In the genomic region with DNA sequence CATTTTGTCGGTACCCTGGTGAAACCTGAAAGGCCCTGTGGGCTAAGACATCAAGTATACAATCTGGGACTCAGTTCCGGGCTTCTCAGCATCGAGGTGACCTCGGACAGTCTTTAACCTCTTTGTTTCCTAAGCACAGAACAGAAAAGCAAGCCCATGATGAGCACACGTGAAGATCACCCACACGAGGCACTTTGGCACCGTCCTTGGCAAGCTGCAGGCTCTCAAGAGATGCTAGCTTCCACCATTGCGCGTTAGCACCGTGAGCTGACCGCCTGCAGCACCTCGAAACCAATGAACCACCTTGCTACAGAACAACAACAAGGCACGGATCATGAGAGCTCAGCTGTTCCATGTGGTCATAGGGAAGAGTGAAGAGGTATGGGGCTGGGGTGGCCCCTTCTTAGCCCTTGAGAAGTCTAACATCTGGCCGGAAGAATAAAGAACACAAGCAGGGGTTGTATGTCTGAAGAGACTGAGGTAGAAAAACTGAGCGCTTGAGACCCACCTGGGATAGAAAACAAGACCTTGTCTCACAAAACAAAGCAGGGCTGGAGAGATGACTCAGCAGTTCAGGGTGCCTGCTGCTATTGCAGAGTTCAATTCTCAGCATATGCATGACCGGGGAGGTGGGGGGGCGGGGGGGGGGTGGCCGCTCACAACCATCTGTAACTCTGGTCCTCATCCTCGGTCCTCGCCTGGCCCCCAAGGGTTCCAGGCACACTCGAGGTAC, we compare ENCODE assay signal across 14 mouse cellular contexts. TPM values are rescaled to one million over a fixed set of nuclear protein-coding genes. Genes with fewer than 3 reads are reported as not detected.
DNase-seq lines count a peak whose midpoint lies in the region; ATAC-seq and TF ChIP-seq lines count a peak whose summit lies in the region.
"Had no signal": no experiment of that assay in that cellular context is flagged by ENCODE, and none has a peak within 500 bp of the region (broad histone marks: within the 10 kb centered on the region; RNA-seq: fewer than 3 reads in every experiment).

No protein-coding gene starts in this region.

- H3K9ac ChIP-seq in liver, adult 2 months (ENCODE audit: low read depth, low read length), result no peak overlapping the region
- no peak overlapping the region for H3K9ac ChIP-seq in liver, embryonic 16.5 days (ENCODE audit: low read depth, low read length)
- H3K9ac ChIP-seq in midbrain, embryonic 11.5 days (ENCODE audit: low read length), result no peak overlapping the region
- H3K9ac ChIP-seq: forebrain, embryonic 13.5 days; midbrain, embryonic 12.5 days had no signal

- no peaks in the 10 kb centered on the region for H3K36me3 ChIP-seq in liver, adult 2 months (ENCODE audit: control insufficient read depth, insufficient read depth, low read length)
- H3K36me3 ChIP-seq in G1E (replicated peaks), result peaks cover 17% of the 10 kb centered on the region
- H3K36me3 ChIP-seq in liver, embryonic 16.5 days (ENCODE audit: control insufficient read depth, insufficient read depth), result peaks cover 5% of the 10 kb centered on the region; the same call in 1 of the 2 replicates
- no peaks in the 10 kb centered on the region for H3K36me3 ChIP-seq in midbrain, embryonic 11.5 days (ENCODE audit: control insufficient read depth, insufficient read depth, low read length)
- H3K36me3 ChIP-seq: midbrain, embryonic 12.5 days had no signal

- peaks cover 28% of the 10 kb centered on the region for H3K79me2 ChIP-seq in liver, adult 2 months (ENCODE audit: control insufficient read depth, insufficient read depth, low read length)

- 52% methylated on average over 21 of the region's 21 CpGs for WGBS in liver, adult 2 months
- WGBS in liver, embryonic 16.5 days (ENCODE audit: insufficient replicate concordance), result 68% methylated on average over 21 of the region's 21 CpGs
- WGBS in midbrain, embryonic 11.5 days, result 84% methylated on average over 21 of the region's 21 CpGs

- ATAC-seq in G1E (ENCODE audit: extremely low read depth, insufficient number of reproducible peaks, low FRiP score, poor library complexity, severe bottlenecking), result no peak
- no peak for ATAC-seq in liver, embryonic 16.5 days (ENCODE audit: low read depth)
- no peak for ATAC-seq in midbrain, embryonic 11.5 days (ENCODE audit: low FRiP score)
- ATAC-seq: forebrain, embryonic 13.5 days; hindbrain, postnatal 0 days had no signal

- peak overlapping the region; percentile 37 for H3K27ac ChIP-seq in liver, adult 2 months (replicated peaks; ENCODE audit: insufficient read depth, low read depth, low read length)
- no peak overlapping the region for H3K27ac ChIP-seq in liver, embryonic 16.5 days (ENCODE audit: low read length)
- H3K27ac ChIP-seq in midbrain, embryonic 11.5 days (ENCODE audit: low read depth, low read length), result no peak overlapping the region
- H3K27ac ChIP-seq: forebrain, embryonic 13.5 days; hindbrain, postnatal 0 days; midbrain, embryonic 12.5 days had no signal

- no peaks in the 10 kb centered on the region for H3K9me3 ChIP-seq in G1E (replicated peaks)
- H3K9me3 ChIP-seq in liver, embryonic 16.5 days (replicated peaks; ENCODE audit: control insufficient read depth, low read length), result no peaks in the 10 kb centered on the region
- H3K9me3 ChIP-seq in midbrain, embryonic 11.5 days (ENCODE audit: control insufficient read depth, low read length), result no peaks in the 10 kb centered on the region
- H3K9me3 ChIP-seq: forebrain, embryonic 13.5 days; midbrain, embryonic 12.5 days had no signal

- TF ChIP-seq POLR2A in liver, adult 2 months (IDR thresholded peaks at IDR 0.05; ENCODE audit: extremely low read depth, insufficient read depth, low read length), result no peak

- peaks cover 32% of the 10 kb centered on the region for H3K4me1 ChIP-seq in liver, adult 2 months (ENCODE audit: control insufficient read depth, insufficient read depth, low read length)
- H3K4me1 ChIP-seq in G1E (ENCODE audit: insufficient read depth, low read depth, low read length), result peaks cover 58% of the 10 kb centered on the region
- H3K4me1 ChIP-seq in liver, embryonic 16.5 days (ENCODE audit: control insufficient read depth, low read depth, low read length), result peaks cover 48% of the 10 kb centered on the region
- peaks cover 3% of the 10 kb centered on the region; the same call in 1 of the 2 replicates for H3K4me1 ChIP-seq in midbrain, embryonic 11.5 days (ENCODE audit: control insufficient read depth, insufficient read depth, low read length)

- 0 out of 2 replicates have a peak overlapping the region, but pooled peaks have one; percentile 23 for H3K4me2 ChIP-seq in liver, embryonic 16.5 days (ENCODE audit: low read depth, low read length)
- H3K4me2 ChIP-seq in midbrain, embryonic 11.5 days, result no peak overlapping the region
- H3K4me2 ChIP-seq: forebrain, embryonic 13.5 days; midbrain, embryonic 12.5 days had no signal

- DNase-seq in gastrocnemius, adult 18-20 months (ENCODE audit: low spot score), result peak; percentile 5
- no peak for DNase-seq in gastrocnemius, postnatal 10 days
- peak; percentile 84 for DNase-seq in liver, adult 2 months (ENCODE audit: extremely low read depth, low read depth, low spot score)
- DNase-seq in liver (no peak), G1E (ENCODE audit: low spot score) (no peak)
- DNase-seq in midbrain, embryonic 11.5 days (ENCODE audit: low spot score, missing footprints), result no peak
- DNase-seq in neural tube, embryonic 10.5 days (ENCODE audit: extremely low spot score, low spot score), result no peak
- DNase-seq: adrenal gland, postnatal 36 days; lung, adult 2 months; right cerebral cortex, postnatal 14 days had no signal

- TF ChIP-seq CTCF in liver, adult 2 months (IDR thresholded peaks at IDR 0.05; ENCODE audit: low read depth, low read length), result no peak
- no peak for TF ChIP-seq CTCF in G1E (IDR thresholded peaks at IDR 0.05; ENCODE audit: low read depth, low read length)

- H3K4me3 ChIP-seq in liver, adult 2 months (ENCODE audit: insufficient read depth, low read depth, low read length), result no peak overlapping the region
- H3K4me3 ChIP-seq in G1E (ENCODE audit: low read depth, low read length), result peak overlapping the region; percentile 16; the same call in 1 of the 2 replicates
- no peak overlapping the region for H3K4me3 ChIP-seq in liver, embryonic 16.5 days (ENCODE audit: low read depth, low read length)
- H3K4me3 ChIP-seq in midbrain, embryonic 11.5 days (ENCODE audit: low read depth, low read length), result no peak overlapping the region
- H3K4me3 ChIP-seq: forebrain, embryonic 13.5 days; midbrain, embryonic 12.5 days had no signal

- H3K27me3 ChIP-seq in liver, adult 2 months (ENCODE audit: control insufficient read depth, insufficient read depth, low read length), result no peaks in the 10 kb centered on the region
- no peaks in the 10 kb centered on the region for H3K27me3 ChIP-seq in G1E (ENCODE audit: insufficient read depth, low read length)
- no peaks in the 10 kb centered on the region for H3K27me3 ChIP-seq in liver, embryonic 16.5 days (ENCODE audit: control insufficient read depth, insufficient read depth, low read depth, low read length)
- no peaks in the 10 kb centered on the region; the same call in 1 of the 2 replicates for H3K27me3 ChIP-seq in midbrain, embryonic 11.5 days (ENCODE audit: control insufficient read depth, insufficient read depth, low read length)

RNA-seq across cellular contexts. Expression of a gene that starts 2.5 kb away (rescaled TPM):
- 10 to 100 TPM; 45.5 to 56.8 TPM for total RNA-seq in gastrocnemius, adult 18-20 months (2021)
- total RNA-seq in gastrocnemius, postnatal 10 days (2021), result 10 to 100 TPM; 57.1 to 61.3 TPM
- 121 and 187 TPM in 2 replicates for total RNA-seq in liver, adult 2 months (2014; rRNA removed)
- polyA plus RNA-seq in liver, adult 2 months (2012; rRNA removed), result 183 and 205 TPM in 2 replicates
- total RNA-seq in G1E (2014; fragmentation: Nextera tagmentation) (5.3 and 7.1 TPM in 2 replicates), G1E (2017) (6.4 and 7.0 TPM in 2 replicates)
- 6.4 and 8.3 TPM in 2 replicates for polyA plus RNA-seq in G1E (2012)
- polyA plus RNA-seq in liver, embryonic 16.5 days (2015; fragmentation: Nextera tagmentation; extraction: Ambion mirVana), result 24.2 and 33.7 TPM in 2 replicates
- 1.7 and 2.4 TPM in 2 replicates for polyA plus RNA-seq in midbrain, embryonic 11.5 days (2014; fragmentation: Nextera tagmentation; extraction: Ambion mirVana)

RNA-seq across cellular contexts. Expression of a gene that starts 51.4 kb away (rescaled TPM):
- total RNA-seq in gastrocnemius, adult 18-20 months (2021), result 1 to 10 TPM; 5.9 to 9.6 TPM
- total RNA-seq in gastrocnemius, postnatal 10 days (2021), result 10 to 100 TPM; 18.9 to 21.1 TPM
- total RNA-seq in liver, adult 2 months (2014; rRNA removed), result 0.54 and 0.92 TPM in 2 replicates
- 0.91 and 1.3 TPM in 2 replicates for polyA plus RNA-seq in liver, adult 2 months (2012; rRNA removed)
- total RNA-seq in G1E (2014; fragmentation: Nextera tagmentation), result not detected in 2 replicates
- total RNA-seq in G1E (2017), result not detected in 2 replicates
- polyA plus RNA-seq in G1E (2012), result 0.08 and 0.20 TPM in 2 replicates
- polyA plus RNA-seq in liver, embryonic 16.5 days (2015; fragmentation: Nextera tagmentation; extraction: Ambion mirVana), result 0.82 and 0.89 TPM in 2 replicates
- 6.3 and 7.5 TPM in 2 replicates for polyA plus RNA-seq in midbrain, embryonic 11.5 days (2014; fragmentation: Nextera tagmentation; extraction: Ambion mirVana)

Comparison
In these comparisons a context has a peak if more than half of its experiments do, and no peak if none do; other contexts are left out.
1. DNase-seq: peak in gastrocnemius, adult 18-20 months (single experiment) and liver, adult 2 months (single experiment); none in gastrocnemius, postnatal 10 days (single experiment), liver (single experiment), G1E (single experiment), midbrain, embryonic 11.5 days (single experiment) and neural tube, embryonic 10.5 days (single experiment).
2. RNA of a gene that starts 2.5 kb away (total RNA-seq): 121 to 187 TPM in liver, adult 2 months, 57.1 to 61.3 TPM in gastrocnemius, postnatal 10 days and 45.5 to 56.8 TPM in gastrocnemius, adult 18-20 months; 5.3 to 7.1 TPM in G1E; every median in the first group is over 4 times any median in the second.